16 mouse cellular contexts compared by ENCODE assay signal in the genomic region with DNA sequence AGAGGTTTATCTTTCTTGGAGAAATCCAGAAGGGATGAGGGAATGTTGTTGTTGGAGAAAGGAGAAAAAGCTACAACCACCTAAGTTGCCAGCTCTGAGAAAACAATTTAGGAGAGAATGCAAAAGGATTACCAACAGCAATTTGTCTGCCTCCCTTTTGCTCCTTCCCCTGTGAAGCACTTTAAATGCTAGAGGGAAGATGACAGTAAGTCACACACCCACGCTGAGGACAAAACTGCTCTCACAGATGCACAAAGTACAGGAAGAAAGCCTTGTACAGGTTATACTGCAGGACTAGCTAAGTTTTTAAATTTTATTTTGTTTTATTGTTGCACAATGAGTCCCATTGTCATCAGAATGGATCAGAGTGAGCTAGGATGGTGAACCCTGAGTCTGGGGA.
"Had no signal": no experiment of that assay in that cellular context is flagged by ENCODE, and none has a peak within 500 bp of the region (broad histone marks: within the 10 kb centered on the region; RNA-seq: fewer than 3 reads in every experiment).

No protein-coding gene starts in this region.

- H3K36me3 ChIP-seq: lung, embryonic 15.5 days; midbrain, embryonic 12.5 days; neural tube, embryonic 12.5 days; stomach, embryonic 15.5 days had no signal

- ATAC-seq: lung, postnatal 0 days had no signal

- H3K4me1 ChIP-seq: megakaryocyte, embryonic 14.5 days; midbrain, embryonic 12.5 days; neural tube, embryonic 12.5 days; stomach, embryonic 15.5 days had no signal

- H3K9ac ChIP-seq: liver, embryonic 14.5 days; lung, embryonic 15.5 days; midbrain, embryonic 12.5 days; neural tube, embryonic 12.5 days; stomach, embryonic 15.5 days had no signal

- DNase-seq: lung, adult 18-20 months; lung, postnatal 14 days; lung, postnatal 36 days; midbrain, embryonic 14.5 days; thymus, adult 18-20 months; thymus, postnatal 14 days; thymus, postnatal 36 days had no signal

- H3K9me3 ChIP-seq: lung, embryonic 15.5 days; megakaryocyte, embryonic 14.5 days; midbrain, embryonic 12.5 days; neural tube, embryonic 12.5 days; stomach, embryonic 15.5 days had no signal

- H3K27me3 ChIP-seq: lung, embryonic 15.5 days; midbrain, embryonic 12.5 days; neural tube, embryonic 12.5 days; stomach, embryonic 15.5 days had no signal

- H3K4me2 ChIP-seq: lung, embryonic 15.5 days; midbrain, embryonic 12.5 days; neural tube, embryonic 12.5 days; stomach, embryonic 15.5 days had no signal

- H3K4me3 ChIP-seq: lung, embryonic 15.5 days; megakaryocyte, embryonic 14.5 days; midbrain, embryonic 12.5 days; neural tube, embryonic 12.5 days; stomach, embryonic 15.5 days had no signal

- H3K27ac ChIP-seq: liver, embryonic 14.5 days; lung, embryonic 15.5 days; macrophage; midbrain, embryonic 12.5 days; neural tube, embryonic 12.5 days; stomach, embryonic 15.5 days; stomach, postnatal 0 days had no signal
